Mouse (Mus musculus): ENCODE results near the gene Ncoa6.

The Ncoa6 gene

GRCm38 (mm10) chr2:155436445-155436844, 37.2 kb downstream of the Ncoa6 start:
- peak in 1 of 2 experiments; percentile 15 for DNase-seq

DNA sequence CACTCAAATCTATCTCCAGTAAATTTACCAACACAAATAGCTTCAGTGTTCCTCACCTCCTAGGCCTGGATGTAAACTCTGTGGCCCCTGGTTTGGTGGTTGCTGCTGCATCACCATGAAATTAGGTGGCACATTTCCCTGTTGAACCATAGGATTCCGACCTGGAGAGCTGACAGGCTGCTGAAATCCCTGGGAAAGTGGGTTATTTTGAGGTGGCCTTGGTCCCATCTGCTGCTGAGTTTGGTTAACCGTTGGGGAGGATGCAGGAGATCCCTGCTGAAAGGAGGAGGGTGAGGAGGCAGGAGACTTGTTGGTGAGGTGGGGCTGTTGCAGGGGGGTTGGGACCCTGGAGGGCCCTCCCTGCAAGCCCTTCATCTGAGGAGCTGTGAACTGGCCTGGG, 52.8 kb downstream of the Ncoa6 start:
- no peak for DNase-seq

DNA sequence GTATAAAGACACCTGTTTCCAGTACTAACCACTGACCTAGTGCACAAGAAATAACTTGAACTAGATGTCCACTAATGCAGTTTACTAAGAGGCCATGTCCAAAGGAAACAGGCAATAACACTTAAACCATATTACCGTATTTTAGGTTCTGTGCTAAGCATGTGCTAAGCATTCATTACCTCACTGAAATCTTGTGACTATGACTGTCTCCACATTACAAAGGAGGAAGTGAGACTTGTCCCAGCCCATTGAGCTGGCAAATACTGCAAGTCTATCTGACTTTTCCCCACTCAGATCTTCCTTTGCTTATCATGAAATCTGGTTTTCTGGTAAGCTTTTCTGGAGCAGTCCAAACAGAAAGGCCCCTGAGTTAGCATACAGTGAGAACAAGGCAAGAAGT, 69.1 kb downstream of the Ncoa6 start:
- no peak for DNase-seq

GRCm38 (mm10) chr2:155401926-155402325, 71.8 kb downstream of the Ncoa6 start:
- no peak for DNase-seq

- DNase-seq: no peak
Measured at GRCm38 (mm10) chr2:155400276-155400675, 73.4 kb downstream of the Ncoa6 start.

DNA sequence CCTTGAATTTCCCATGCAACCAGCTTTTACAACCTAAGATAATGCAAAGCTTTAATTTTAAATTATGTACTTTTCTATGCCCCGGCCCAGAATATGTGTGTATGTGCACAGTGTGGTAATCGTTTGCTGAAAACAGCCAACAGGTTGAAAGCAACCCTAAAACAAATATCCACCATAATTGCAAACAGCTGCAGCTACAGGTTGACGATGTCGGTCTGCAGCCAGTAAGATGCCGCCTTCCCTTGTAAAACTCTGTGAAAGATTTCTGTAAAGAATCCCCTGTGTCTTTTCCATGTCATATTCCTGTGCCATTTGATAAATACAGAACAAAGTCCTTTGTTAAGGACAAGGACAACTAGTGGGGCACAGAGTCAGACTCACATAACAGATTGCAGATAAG, 79.1 kb downstream of the Ncoa6 start:
- DNase-seq: no peak

- no peak for DNase-seq
Measured at GRCm38 (mm10) chr2:155388573-155388972, 85.1 kb downstream of the Ncoa6 start.

GRCm38 (mm10) chr2:155387052-155387451, 86.6 kb downstream of the Ncoa6 start:
- no peak for DNase-seq

DNA sequence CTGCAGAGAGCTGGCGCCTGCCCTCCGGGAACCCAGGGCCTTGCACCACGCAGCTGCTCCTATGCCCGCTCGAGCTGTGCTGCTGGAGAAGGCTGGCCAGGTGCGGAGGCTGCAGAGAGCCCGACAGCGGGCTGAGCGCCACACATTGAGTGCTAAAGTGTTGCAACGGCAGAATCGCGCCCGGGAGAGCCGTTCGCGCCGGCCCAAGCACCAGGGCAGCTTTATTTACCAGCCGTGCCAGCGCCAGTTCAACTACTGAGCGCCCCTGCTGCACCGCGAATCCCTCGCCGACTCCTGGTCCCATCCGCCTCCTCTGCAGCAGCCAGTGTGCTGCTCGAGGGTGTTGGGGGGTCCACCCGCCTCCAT, 87.2 kb downstream of the Ncoa6 start:
- no peak for DNase-seq

DNA sequence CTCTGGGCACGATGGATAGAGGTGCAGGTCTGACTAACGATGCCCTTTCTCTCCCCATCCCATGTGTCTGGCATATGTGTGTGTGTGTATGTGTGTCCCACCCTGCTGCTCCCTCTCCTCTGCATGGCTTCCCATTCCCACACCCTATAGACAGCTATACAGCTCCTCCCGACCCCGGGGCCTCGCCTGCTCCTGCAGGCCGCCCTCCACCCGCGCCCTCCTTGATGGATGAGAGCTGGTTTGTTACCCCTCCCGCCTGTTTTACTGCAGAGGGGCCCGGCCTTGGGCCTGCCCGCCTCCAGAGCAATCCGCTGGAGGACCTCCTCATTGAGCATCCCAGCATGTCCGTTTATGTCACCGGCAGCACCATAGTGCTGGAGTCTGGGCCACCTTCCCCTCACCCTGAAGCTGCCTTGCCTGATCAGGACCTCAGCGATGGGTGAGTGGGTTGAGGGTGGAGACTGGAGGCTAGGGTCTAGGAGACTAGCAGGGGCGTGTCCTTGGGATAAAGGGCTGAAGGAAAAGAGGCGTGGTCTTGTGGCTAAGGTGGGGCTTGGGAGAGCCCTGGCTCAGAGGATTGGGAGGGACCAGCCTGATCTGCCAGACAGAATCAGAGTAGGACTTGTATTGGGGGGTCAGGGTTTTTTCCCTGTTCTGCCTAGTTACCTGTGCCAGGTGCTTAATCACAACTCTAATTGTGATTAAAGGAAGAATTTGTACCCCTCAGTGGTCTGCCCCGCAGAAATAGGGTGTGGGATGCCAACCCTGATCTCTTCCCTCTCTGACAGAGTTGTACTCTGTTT, 87.8 kb downstream of the Ncoa6 start:
- no peak for DNase-seq

DNA sequence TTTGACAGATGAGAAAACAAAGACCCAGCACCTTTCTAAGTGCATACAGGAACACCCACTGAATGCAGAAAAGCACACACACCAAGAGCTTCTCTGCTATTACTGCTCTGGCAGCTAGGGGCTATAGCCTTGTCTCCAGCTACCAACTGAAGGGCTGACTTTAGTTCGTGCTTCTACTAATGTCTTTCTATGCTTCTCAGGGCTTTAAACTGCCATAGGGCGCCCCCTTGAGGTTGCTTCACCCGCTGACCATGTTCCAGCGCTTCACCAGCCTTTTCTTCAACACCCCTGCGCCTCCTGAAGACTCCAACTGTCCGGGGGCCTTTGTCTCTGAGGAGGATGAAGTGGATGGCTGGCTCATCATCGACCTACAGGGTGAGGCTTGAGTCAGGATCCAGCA, 88.6 kb downstream of the Ncoa6 start:
- peak; percentile 84 to 90 for DNase-seq

DNA sequence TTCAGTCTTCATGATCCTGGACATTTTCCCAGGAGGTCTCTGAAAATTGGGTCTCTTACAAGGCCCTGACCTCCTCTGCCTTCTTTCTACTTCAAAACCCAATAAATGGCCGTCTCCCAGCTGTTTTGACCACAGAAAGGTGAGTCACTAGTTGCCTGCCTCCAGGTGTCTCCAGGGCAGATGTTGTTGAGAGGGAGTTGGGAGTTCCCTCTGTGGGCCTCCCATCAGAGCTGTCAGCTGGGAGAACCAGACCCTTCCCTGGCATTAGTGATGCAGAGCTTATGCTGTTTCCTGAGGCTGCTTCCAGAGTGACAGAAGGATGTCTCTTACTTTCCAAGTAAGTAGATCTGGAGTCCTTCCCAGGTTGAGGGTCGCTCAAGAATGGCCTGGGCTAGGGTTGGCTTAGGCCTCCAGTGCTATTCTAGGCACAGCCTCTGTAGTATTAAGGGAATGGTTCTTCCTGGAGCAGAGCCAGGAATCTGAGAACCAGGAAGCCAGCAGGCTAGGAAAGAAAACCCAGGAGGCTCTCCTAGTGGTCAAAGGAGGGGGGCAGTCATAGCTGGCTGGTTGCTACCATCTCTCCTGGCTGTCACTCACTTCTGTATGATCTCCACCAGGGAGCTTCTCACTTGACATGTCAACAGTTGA, 90.8 kb downstream of the Ncoa6 start:
- DNase-seq: peak in 1 of 2 experiments; percentile 37

GRCm38 (mm10) chr2:155382332-155382700, 91.4 kb downstream of the Ncoa6 start:
- DNase-seq: no peak

DNA sequence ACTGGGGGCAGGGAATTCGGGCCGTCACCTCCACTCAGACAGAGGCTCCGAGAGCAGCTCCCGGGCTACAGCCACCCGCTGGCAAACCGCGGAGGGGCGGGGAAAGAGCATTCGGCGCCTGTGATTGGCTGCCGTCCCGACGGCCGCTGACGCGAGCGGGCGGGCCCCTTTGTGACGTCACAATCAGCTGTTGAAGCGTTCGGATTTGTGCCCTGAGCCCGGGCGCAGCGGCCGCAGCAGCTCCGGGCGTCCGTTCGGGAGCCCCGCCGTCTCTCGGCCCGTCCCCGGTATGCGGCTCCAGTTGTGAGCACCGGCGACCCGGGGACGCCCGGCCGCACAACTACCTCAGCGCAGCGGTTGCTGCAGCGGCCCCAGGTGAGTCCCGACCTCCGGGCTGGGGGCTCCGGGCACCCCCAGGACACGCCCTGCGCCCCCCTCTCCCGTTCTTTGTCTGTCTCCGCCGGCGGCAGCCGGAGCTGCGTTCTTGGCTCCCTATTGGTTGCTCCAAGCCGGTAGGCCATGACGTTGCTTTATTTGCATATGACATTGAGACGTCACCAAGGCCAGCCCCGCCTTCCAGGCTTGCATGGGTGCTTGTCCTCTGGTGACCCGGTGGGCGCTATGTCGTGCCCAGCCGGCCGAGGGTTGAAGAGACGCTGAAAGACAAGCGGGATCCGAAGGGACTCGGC, 91.9 kb downstream of the Ncoa6 start:
- peak; percentile 98 to 99 for DNase-seq

GRCm38 (mm10) chr2:155381060-155381437, 92.6 kb downstream of the Ncoa6 start:
- peak in 1 of 2 experiments; percentile 18 for DNase-seq

DNA sequence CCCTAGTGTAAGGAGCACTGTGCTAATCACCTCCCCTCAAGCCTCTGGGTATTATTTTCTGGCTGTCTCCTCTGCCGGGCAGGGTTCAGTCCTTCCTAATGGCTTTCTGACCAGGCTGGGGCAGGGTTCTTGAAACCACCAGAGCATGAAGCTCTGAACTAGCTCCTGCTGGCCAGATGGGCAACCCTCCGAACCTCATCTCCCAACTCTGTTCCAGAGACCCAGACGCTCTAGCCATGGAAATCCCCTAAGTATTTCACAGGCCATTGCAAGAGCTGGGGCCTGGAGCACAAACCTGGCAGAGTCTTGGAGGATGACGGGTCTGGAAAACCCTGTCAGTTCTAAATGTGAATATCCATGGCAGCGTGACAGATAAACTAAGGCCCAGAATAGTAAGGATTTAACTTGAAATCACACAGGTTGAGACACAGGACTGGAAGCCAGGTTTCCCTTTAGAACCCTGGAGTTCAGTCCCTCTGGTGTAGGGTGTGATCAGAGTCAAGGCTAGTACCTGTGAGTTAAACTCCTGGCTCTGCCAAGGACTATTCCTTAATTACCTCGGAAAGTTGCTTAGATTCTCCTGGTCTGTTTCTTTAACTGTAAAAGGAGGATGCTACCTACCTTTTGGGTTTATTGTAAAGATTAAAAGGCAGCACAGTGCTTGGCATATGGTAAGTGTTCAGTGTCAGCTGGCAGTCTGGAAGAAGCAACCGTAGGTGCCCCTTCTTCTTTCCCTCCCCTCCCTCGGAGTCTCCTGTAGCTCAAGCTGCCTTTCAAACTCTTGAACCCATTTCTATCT, 93.2 kb downstream of the Ncoa6 start, which contains the start of gene Trp53inp2:
Gene Trp53inp2, plus strand, starts transcription at position 799 of the 799 bp plus-strand sequence.
- no peak for DNase-seq

DNA sequence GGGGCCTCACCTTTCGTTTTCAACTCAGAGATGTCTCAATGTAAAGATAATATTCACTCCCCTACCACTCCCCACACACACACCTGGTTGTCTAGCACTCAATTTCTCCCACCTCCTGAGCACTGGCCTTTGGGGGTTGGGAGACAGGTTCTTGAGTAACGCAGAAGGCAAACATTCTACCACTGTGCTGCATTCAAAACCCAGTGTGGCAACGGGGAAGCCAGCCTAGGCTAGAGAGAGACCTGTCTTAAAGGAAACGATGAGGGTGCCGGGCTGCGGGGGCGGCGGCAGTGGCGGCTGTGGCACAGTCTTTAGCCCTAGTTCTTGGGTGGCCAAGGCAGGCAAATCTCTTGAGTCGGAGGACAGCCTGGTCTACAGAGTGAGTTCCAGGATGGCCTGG, 97.5 kb downstream of the Ncoa6 start:
- DNase-seq: no peak

- no peak for DNase-seq
Measured at GRCm38 (mm10) chr2:155374521-155374920, 99.2 kb downstream of the Ncoa6 start.

DNA sequence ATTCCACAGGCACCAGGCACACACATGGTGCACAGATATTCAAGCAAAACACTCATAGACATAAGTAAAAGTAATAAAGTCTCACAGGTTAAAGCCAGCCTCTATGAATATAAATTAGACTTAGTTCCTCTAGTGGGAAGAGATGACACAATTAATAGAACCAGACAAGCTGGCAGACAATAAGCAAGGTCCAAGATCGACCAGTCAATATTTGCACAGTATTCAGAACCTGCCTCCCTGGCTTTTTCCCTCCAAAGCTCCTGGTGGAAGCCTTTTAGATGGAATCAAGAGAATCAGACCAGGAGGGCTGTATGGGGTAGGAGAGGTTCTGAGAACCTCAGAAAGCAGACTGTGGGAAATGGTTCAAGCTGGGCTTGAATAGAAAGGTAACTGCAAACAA, 99.8 kb downstream of the Ncoa6 start:
- DNase-seq: no peak

GRCm38 (mm10) chr2:155373302-155373701, 100.4 kb downstream of the Ncoa6 start:
- no peak for DNase-seq

GRCm38 (mm10) chr2:155372451-155372850, 101.2 kb downstream of the Ncoa6 start:
- DNase-seq: no peak

- DNase-seq: peak; percentile 64 to 78
Measured at GRCm38 (mm10) chr2:155369333-155369883, 104.3 kb downstream of the Ncoa6 start.
